Mouse (Mus musculus) limb, embryonic 10.5 days (tissue): Measurements from ENCODE around the gene Gm6377. TPM values are rescaled to one million over a fixed set of nuclear protein-coding genes. Genes with fewer than 3 reads are reported as not detected.

Source experiments
- DNase-seq: peaks from one replicate; pipeline ENCODE4 v3.0.0-alpha.2; 2017; ENCODE audit warnings: low spot score
- H3K27ac ChIP-seq: fragments of 300-500 bp; sonication (generic); 2 replicates; pipeline ENCODE4 v1.5.1; 2016; ENCODE audit warnings: mild to moderate bottlenecking
- H3K27me3 ChIP-seq: fragments of 300-500 bp; sonication (generic); 2 replicates; pipeline ENCODE4 v1.6.1; 2016; ENCODE audit warnings: low read depth, mild to moderate bottlenecking; ENCODE audit not compliant: poor library complexity, severe bottlenecking
- H3K36me3 ChIP-seq: fragments of 300-500 bp; sonication (generic); 2 replicates; pipeline ENCODE4 v1.6.1; 2016; ENCODE audit warnings: mild to moderate bottlenecking, moderate library complexity
- H3K4me1 ChIP-seq: fragments of 300-500 bp; sonication (generic); 2 replicates; pipeline ENCODE4 v1.6.1; 2016
- H3K4me3 ChIP-seq: fragments of 300-500 bp; sonication (generic); 2 replicates; pipeline ENCODE4 v1.5.1; 2016; ENCODE audit warnings: mild to moderate bottlenecking, moderate library complexity
- H3K9me3 ChIP-seq: fragments of 300-500 bp; sonication (generic); replicated peaks from 2 replicates; pipeline ENCODE4 v1.6.1; 2016; ENCODE audit warnings: mild to moderate bottlenecking
- WGBS: fragments of 180-500 bp; shearing (Covaris S2); methylation state at CpG from one replicate; pipeline ENCODE4 v1.1.7; 2016; 5-methylcytosine and 5-hydroxymethylcytosine counted together
- polyA plus RNA-seq: library from polyadenylated mRNA; unstranded; fragments of >200 nt; fragmentation: Nextera tagmentation; extraction: Ambion mirVana; gene quantifications from 2 replicates; pipeline ENCODE4 v1.2.1, GENCODE M21; 2016

The Gm6377 gene
- not detected in 2 replicates for polyA plus RNA-seq

- no peaks in the 10 kb centered on the region for H3K36me3 ChIP-seq
- 66% methylated on average over 4 of the region's 4 CpGs for WGBS
- no peaks in the 10 kb centered on the region for H3K4me1 ChIP-seq
Observed at GRCm38 (mm10) chrX:109196468-109196867, at the start of gene Gm6377. Gm6377 (plus strand) TSS chrX:109196756.

GRCm38 (mm10) chrX:109147108-109147507 lies 49.4 kb upstream of the Gm6377 start:
- Histone ChIP-seq H3K4me1 (no peaks in the 10 kb centered on the region), H3K36me3 (no peaks in the 10 kb centered on the region), H3K9me3 (no peaks in the 10 kb centered on the region), H3K4me3 (no peak overlapping the region), H3K27ac (no peak overlapping the region), H3K27me3 (no peaks in the 10 kb centered on the region)
- 90% methylated on average over 3 of the region's 3 CpGs for WGBS
- no peak for DNase-seq

More at GRCm38 (mm10) chrX:109196468-109196867, at the start of gene Gm6377:
- H3K27ac ChIP-seq: no peak within 1 kb of the TSS
- no peaks in the 10 kb centered on the region for H3K27me3 ChIP-seq
- H3K4me3 ChIP-seq: no peak within 1 kb of the TSS
- no peaks in the 10 kb centered on the region for H3K9me3 ChIP-seq
- no peak for DNase-seq

DNA sequence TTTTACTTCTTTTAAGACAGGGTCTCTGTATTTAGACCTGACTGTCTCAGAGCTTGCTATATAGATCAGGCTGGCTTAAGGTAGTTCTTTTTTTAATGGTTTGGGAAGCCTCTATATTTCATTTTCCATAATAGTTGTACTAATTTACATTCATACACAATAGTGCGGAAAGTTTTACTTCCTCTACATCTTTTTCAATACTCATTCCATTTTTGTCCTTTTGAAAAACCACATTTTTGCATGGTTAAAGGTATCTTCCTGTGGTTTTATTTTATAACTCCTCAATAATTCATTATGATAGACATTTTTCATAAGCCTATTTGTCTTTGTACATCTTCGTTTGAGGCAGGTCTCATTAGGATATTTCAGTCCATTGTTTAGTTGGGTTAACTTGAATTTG lies 45.3 kb upstream of the Gm6377 start:
- H3K9me3 ChIP-seq: no peaks in the 10 kb centered on the region
- no peaks in the 10 kb centered on the region for H3K27me3 ChIP-seq
- no peaks in the 10 kb centered on the region for H3K4me1 ChIP-seq
- WGBS: 95% methylated on average over 2 of the region's 2 CpGs
- peaks cover 5% of the 10 kb centered on the region for H3K36me3 ChIP-seq
- no peak overlapping the region for H3K4me3 ChIP-seq
- H3K27ac ChIP-seq: no peak overlapping the region
- DNase-seq: no peak

GRCm38 (mm10) chrX:109160326-109160725 lies 36.2 kb upstream of the Gm6377 start:
- H3K36me3 ChIP-seq: no peaks in the 10 kb centered on the region
- H3K27ac ChIP-seq: no peak overlapping the region
- H3K27me3 ChIP-seq: no peaks in the 10 kb centered on the region
- H3K4me3 ChIP-seq: no peak overlapping the region
- 100% methylated on average over 1 of the region's 1 CpGs for WGBS
- no peak for DNase-seq
- no peaks in the 10 kb centered on the region for H3K4me1 ChIP-seq
- H3K9me3 ChIP-seq: no peaks in the 10 kb centered on the region

GRCm38 (mm10) chrX:109160901-109161300 lies 35.7 kb upstream of the Gm6377 start:
- no peak for DNase-seq
- Histone ChIP-seq H3K27me3 (no peaks in the 10 kb centered on the region), H3K36me3 (no peaks in the 10 kb centered on the region), H3K9me3 (no peaks in the 10 kb centered on the region), H3K4me1 (no peaks in the 10 kb centered on the region), H3K4me3 (no peak overlapping the region), H3K27ac (no peak overlapping the region)
- 92% methylated on average over 4 of the region's 4 CpGs for WGBS

DNA sequence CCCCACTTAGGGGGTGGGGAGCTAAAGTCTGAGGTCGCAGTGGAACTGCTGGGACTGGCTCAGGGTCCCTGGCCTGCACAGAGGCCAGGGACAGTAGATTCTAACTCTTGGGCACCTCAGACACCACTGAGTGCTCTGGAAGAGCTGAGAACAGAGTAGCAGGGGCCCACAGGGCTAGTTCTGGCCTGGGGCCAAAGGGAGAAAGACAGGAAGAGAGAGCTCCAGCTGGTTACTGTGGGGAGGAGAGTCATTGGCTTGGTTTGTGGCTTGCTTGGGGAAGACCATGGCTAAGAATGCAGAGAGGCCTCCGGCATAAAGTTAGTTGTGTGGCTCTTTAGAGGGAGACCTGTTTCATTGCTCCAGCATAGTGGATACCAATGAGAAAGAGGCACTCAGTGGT lies 21.5 kb upstream of the Gm6377 start:
- Histone ChIP-seq H3K4me1 (no peaks in the 10 kb centered on the region), H3K9me3 (no peaks in the 10 kb centered on the region), H3K4me3 (no peak overlapping the region), H3K36me3 (no peaks in the 10 kb centered on the region), H3K27me3 (no peaks in the 10 kb centered on the region), H3K27ac (no peak overlapping the region)
- WGBS: 82% methylated on average over 2 of the region's 2 CpGs
- no peak for DNase-seq

GRCm38 (mm10) chrX:109175470-109175869 lies 21.1 kb upstream of the Gm6377 start:
- Histone ChIP-seq H3K36me3 (no peaks in the 10 kb centered on the region), H3K4me3 (no peak overlapping the region), H3K9me3 (no peaks in the 10 kb centered on the region), H3K27ac (no peak overlapping the region), H3K4me1 (no peaks in the 10 kb centered on the region), H3K27me3 (no peaks in the 10 kb centered on the region)
- WGBS: 49% methylated on average over 3 of the region's 3 CpGs
- DNase-seq: no peak

GRCm38 (mm10) chrX:109184706-109185478 lies 11.7 kb upstream of the Gm6377 start:
- DNase-seq: no peak
- Histone ChIP-seq H3K36me3 (no peaks in the 10 kb centered on the region), H3K9me3 (no peaks in the 10 kb centered on the region), H3K4me3 (no peak overlapping the region), H3K27ac (no peak overlapping the region), H3K27me3 (no peaks in the 10 kb centered on the region), H3K4me1 (no peaks in the 10 kb centered on the region)
- 88% methylated on average over 4 of the region's 4 CpGs for WGBS

DNA sequence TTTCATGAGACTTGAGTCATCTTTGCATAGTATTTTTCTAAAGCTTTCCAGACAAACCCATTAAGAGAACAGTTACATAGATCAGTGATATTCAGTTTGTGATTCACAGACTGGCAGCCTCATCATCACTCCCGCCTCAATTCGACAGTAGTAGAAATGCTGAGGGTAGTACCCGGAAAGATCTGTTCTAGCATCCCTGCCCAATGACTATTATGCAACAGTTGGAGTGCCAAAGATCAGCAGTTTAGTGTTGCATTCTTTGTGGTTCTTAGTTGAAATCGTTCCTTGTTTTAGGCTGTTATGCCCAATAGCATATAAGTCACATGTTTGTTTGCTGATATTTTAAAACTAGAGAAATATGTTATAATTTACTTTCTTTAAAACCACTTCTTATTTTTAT lies 6.9 kb upstream of the Gm6377 start:
- Histone ChIP-seq H3K9me3 (no peaks in the 10 kb centered on the region), H3K4me1 (no peaks in the 10 kb centered on the region), H3K4me3 (no peak overlapping the region), H3K27me3 (no peaks in the 10 kb centered on the region), H3K27ac (no peak overlapping the region), H3K36me3 (no peaks in the 10 kb centered on the region)
- DNase-seq: no peak
- 92% methylated on average over 4 of the region's 4 CpGs for WGBS

- WGBS: 77% methylated on average over 4 of the region's 4 CpGs
- Histone ChIP-seq H3K4me1 (no peaks in the 10 kb centered on the region), H3K27me3 (no peaks in the 10 kb centered on the region), H3K27ac (no peak overlapping the region), H3K4me3 (no peak overlapping the region), H3K9me3 (no peaks in the 10 kb centered on the region), H3K36me3 (no peaks in the 10 kb centered on the region)
- no peak for DNase-seq
Observed at GRCm38 (mm10) chrX:109190969-109191368, 5.6 kb upstream of the Gm6377 start.

- Histone ChIP-seq H3K4me1 (no peaks in the 10 kb centered on the region), H3K4me3 (no peak overlapping the region), H3K9me3 (no peaks in the 10 kb centered on the region), H3K27ac (no peak overlapping the region), H3K27me3 (no peaks in the 10 kb centered on the region), H3K36me3 (no peaks in the 10 kb centered on the region)
- DNase-seq: no peak
- WGBS: 68% methylated on average over 4 of the region's 4 CpGs
Observed at GRCm38 (mm10) chrX:109191436-109191835, 5.1 kb upstream of the Gm6377 start.

- Histone ChIP-seq H3K36me3 (no peaks in the 10 kb centered on the region), H3K9me3 (no peaks in the 10 kb centered on the region), H3K27me3 (no peaks in the 10 kb centered on the region), H3K27ac (no peak overlapping the region), H3K4me3 (no peak overlapping the region), H3K4me1 (no peaks in the 10 kb centered on the region)
- no peak for DNase-seq
Observed at GRCm38 (mm10) chrX:109207843-109208242, 11.3 kb downstream of the Gm6377 start.

GRCm38 (mm10) chrX:109228720-109229119 lies 32.2 kb downstream of the Gm6377 start:
- Histone ChIP-seq H3K27me3 (no peaks in the 10 kb centered on the region), H3K27ac (no peak overlapping the region), H3K9me3 (no peaks in the 10 kb centered on the region), H3K36me3 (no peaks in the 10 kb centered on the region), H3K4me1 (no peaks in the 10 kb centered on the region), H3K4me3 (no peak overlapping the region)
- DNase-seq: no peak
- 95% methylated on average over 1 of the region's 1 CpGs for WGBS
